Mouse (Mus musculus): ENCODE data around the gene Stard3nl. TPM values are rescaled to one million over a fixed set of nuclear protein-coding genes. Genes with fewer than 3 reads are reported as not detected.

Stard3nl gene
- 17.2 and 23.4 TPM in 2 replicates for polyA plus RNA-seq (2012; ENCODE audit: insufficient read depth, insufficient read length, missing spikeins)

- Histone ChIP-seq H3K4me1 (ENCODE audit: control insufficient read depth, insufficient read depth, insufficient read length, low read length) (no peaks in the 10 kb centered on the region), H3K27ac (replicated peaks; ENCODE audit: low read depth, low read length) (peak within 1 kb of the TSS; percentile 70), H3K4me3 (ENCODE audit: insufficient read depth, low read depth, low read length) (peak within 1 kb of the TSS; percentile 89)
Observed at GRCm38 (mm10) chr13:19395688-19396354, at the start of gene Stard3nl. TSS of gene Stard3nl (minus strand) at chr13:19395795.

GRCm38 (mm10) chr13:19438040-19438439, 42.4 kb upstream of the Stard3nl start:
- Histone ChIP-seq H3K4me1 (ENCODE audit: control insufficient read depth, insufficient read depth, insufficient read length, low read length) (no peaks in the 10 kb centered on the region), H3K27ac (replicated peaks; ENCODE audit: low read depth, low read length) (no peak overlapping the region), H3K4me3 (ENCODE audit: insufficient read depth, low read depth, low read length) (no peak overlapping the region)

GRCm38 (mm10) chr13:19429812-19430370, 34.3 kb upstream of the Stard3nl start:
- no peak overlapping the region for H3K4me3 ChIP-seq (ENCODE audit: insufficient read depth, low read depth, low read length)
- no peak overlapping the region for H3K27ac ChIP-seq (replicated peaks; ENCODE audit: low read depth, low read length)
- H3K4me1 ChIP-seq (ENCODE audit: control insufficient read depth, insufficient read depth, insufficient read length, low read length), result no peaks in the 10 kb centered on the region

- Histone ChIP-seq H3K27ac (replicated peaks; ENCODE audit: low read depth, low read length) (no peak overlapping the region), H3K4me3 (ENCODE audit: insufficient read depth, low read depth, low read length) (no peak overlapping the region), H3K4me1 (ENCODE audit: control insufficient read depth, insufficient read depth, insufficient read length, low read length) (no peaks in the 10 kb centered on the region)
Observed at GRCm38 (mm10) chr13:19428076-19428475, 32.5 kb upstream of the Stard3nl start.

GRCm38 (mm10) chr13:19424563-19424962, 29.0 kb upstream of the Stard3nl start:
- Histone ChIP-seq H3K4me1 (ENCODE audit: control insufficient read depth, insufficient read depth, insufficient read length, low read length) (no peaks in the 10 kb centered on the region), H3K4me3 (ENCODE audit: insufficient read depth, low read depth, low read length) (no peak overlapping the region), H3K27ac (replicated peaks; ENCODE audit: low read depth, low read length) (no peak overlapping the region)

- Histone ChIP-seq H3K27ac (replicated peaks; ENCODE audit: low read depth, low read length) (no peak overlapping the region), H3K4me3 (ENCODE audit: insufficient read depth, low read depth, low read length) (no peak overlapping the region), H3K4me1 (ENCODE audit: control insufficient read depth, insufficient read depth, insufficient read length, low read length) (no peaks in the 10 kb centered on the region)
Observed at GRCm38 (mm10) chr13:19422521-19422920, 26.9 kb upstream of the Stard3nl start.

- Histone ChIP-seq H3K27ac (replicated peaks; ENCODE audit: low read depth, low read length) (0 out of 2 replicates have a peak overlapping the region, but pooled peaks have one; percentile 53), H3K4me3 (ENCODE audit: insufficient read depth, low read depth, low read length) (no peak overlapping the region), H3K4me1 (ENCODE audit: control insufficient read depth, insufficient read depth, insufficient read length, low read length) (no peaks in the 10 kb centered on the region)
Observed at GRCm38 (mm10) chr13:19417885-19418521, 22.4 kb upstream of the Stard3nl start.

GRCm38 (mm10) chr13:19415894-19416531, 20.4 kb upstream of the Stard3nl start:
- Histone ChIP-seq H3K4me1 (ENCODE audit: control insufficient read depth, insufficient read depth, insufficient read length, low read length) (no peaks in the 10 kb centered on the region), H3K27ac (replicated peaks; ENCODE audit: low read depth, low read length) (no peak overlapping the region), H3K4me3 (ENCODE audit: insufficient read depth, low read depth, low read length) (no peak overlapping the region)

GRCm38 (mm10) chr13:19415337-19415736, 19.7 kb upstream of the Stard3nl start:
- no peaks in the 10 kb centered on the region for H3K4me1 ChIP-seq (ENCODE audit: control insufficient read depth, insufficient read depth, insufficient read length, low read length)
- H3K4me3 ChIP-seq (ENCODE audit: insufficient read depth, low read depth, low read length), result no peak overlapping the region
- no peak overlapping the region for H3K27ac ChIP-seq (replicated peaks; ENCODE audit: low read depth, low read length)

GRCm38 (mm10) chr13:19412334-19412939, 16.8 kb upstream of the Stard3nl start:
- no peaks in the 10 kb centered on the region for H3K4me1 ChIP-seq (ENCODE audit: control insufficient read depth, insufficient read depth, insufficient read length, low read length)
- H3K4me3 ChIP-seq (ENCODE audit: insufficient read depth, low read depth, low read length), result no peak overlapping the region
- no peak overlapping the region for H3K27ac ChIP-seq (replicated peaks; ENCODE audit: low read depth, low read length)

GRCm38 (mm10) chr13:19411886-19412285, 16.3 kb upstream of the Stard3nl start:
- H3K4me3 ChIP-seq (ENCODE audit: insufficient read depth, low read depth, low read length), result no peak overlapping the region
- H3K27ac ChIP-seq (replicated peaks; ENCODE audit: low read depth, low read length), result no peak overlapping the region
- H3K4me1 ChIP-seq (ENCODE audit: control insufficient read depth, insufficient read depth, insufficient read length, low read length), result no peaks in the 10 kb centered on the region

- Histone ChIP-seq H3K4me1 (ENCODE audit: control insufficient read depth, insufficient read depth, insufficient read length, low read length) (no peaks in the 10 kb centered on the region), H3K27ac (replicated peaks; ENCODE audit: low read depth, low read length) (no peak overlapping the region), H3K4me3 (ENCODE audit: insufficient read depth, low read depth, low read length) (no peak overlapping the region)
Observed at GRCm38 (mm10) chr13:19410694-19411093, 15.1 kb upstream of the Stard3nl start.

- Histone ChIP-seq H3K4me3 (ENCODE audit: insufficient read depth, low read depth, low read length) (no peak overlapping the region), H3K27ac (replicated peaks; ENCODE audit: low read depth, low read length) (no peak overlapping the region), H3K4me1 (ENCODE audit: control insufficient read depth, insufficient read depth, insufficient read length, low read length) (no peaks in the 10 kb centered on the region)
Observed at GRCm38 (mm10) chr13:19407953-19408352, 12.4 kb upstream of the Stard3nl start.

- H3K4me3 ChIP-seq (ENCODE audit: insufficient read depth, low read depth, low read length), result no peak overlapping the region
- H3K27ac ChIP-seq (replicated peaks; ENCODE audit: low read depth, low read length), result no peak overlapping the region
- H3K4me1 ChIP-seq (ENCODE audit: control insufficient read depth, insufficient read depth, insufficient read length, low read length), result no peaks in the 10 kb centered on the region
Observed at GRCm38 (mm10) chr13:19404623-19405022, 9.0 kb upstream of the Stard3nl start.

Measured in brown adipose tissue, adult 24 weeks (tissue).